Mouse (Mus musculus) spleen, postnatal 14 days (tissue): ENCODE data around the gene Mmel1.

Experiments used
- DNase-seq, 2 experiments: peaks; one replicate each; pipeline ENCODE4 v3.0.0; 2021 to 2022; ENCODE audit warnings: low spot score in 2 of 2

Gene Mmel1

GRCm38 (mm10) chr4:154904185-154905071 is 35.0 kb downstream of the Mmel1 start:
- DNase-seq: peak; percentile 74 to 75

DNA sequence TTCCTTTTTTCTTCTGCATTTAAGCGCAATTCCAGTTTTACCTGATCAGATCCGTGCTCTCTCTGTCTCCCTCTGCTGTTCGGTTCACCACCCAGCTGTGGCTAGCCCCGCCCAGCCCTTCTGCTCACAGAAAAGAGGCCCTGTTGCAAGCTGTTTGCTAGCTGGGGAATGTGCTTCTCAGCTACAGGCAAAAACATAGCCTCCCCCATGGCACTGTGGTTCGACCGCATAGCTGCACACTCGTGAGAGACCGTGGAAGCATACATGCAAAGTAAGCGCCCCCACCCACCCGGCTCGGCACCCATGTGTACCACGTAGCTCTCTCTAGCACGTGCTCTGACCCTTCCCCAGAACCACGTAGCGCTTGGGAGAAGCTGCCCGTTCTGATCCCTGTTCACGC is 38.4 kb downstream of the Mmel1 start:
- peak; percentile 64 to 74 for DNase-seq

DNA sequence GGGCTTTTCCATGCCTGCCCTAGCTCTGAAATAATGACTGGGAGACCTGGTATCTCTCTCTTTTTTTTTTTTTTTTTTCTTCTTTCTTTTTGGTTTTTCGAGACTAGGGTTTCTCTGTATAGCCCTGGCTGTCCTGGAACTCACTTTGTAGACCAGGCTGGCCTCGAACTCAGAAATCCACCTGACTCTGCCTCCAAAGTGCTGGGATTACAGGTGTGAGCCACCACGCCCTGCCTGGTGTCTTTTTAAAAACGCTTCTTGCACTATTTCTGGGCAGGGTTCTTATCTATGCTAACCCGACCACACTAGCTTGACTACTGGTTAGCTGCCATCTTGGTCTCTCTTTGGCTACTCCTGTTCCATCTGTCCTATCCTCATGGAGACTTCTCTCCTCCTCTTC is 39.1 kb downstream of the Mmel1 start:
- DNase-seq: no peak

- DNase-seq: no peak
These were observed 41.5 kb downstream of the Mmel1 start for GRCm38 (mm10) chr4:154910606-154911522.

- DNase-seq: peak in 1 of 2 experiments; percentile 31
These were observed 42.3 kb downstream of the Mmel1 start for GRCm38 (mm10) chr4:154911644-154912043.

DNA sequence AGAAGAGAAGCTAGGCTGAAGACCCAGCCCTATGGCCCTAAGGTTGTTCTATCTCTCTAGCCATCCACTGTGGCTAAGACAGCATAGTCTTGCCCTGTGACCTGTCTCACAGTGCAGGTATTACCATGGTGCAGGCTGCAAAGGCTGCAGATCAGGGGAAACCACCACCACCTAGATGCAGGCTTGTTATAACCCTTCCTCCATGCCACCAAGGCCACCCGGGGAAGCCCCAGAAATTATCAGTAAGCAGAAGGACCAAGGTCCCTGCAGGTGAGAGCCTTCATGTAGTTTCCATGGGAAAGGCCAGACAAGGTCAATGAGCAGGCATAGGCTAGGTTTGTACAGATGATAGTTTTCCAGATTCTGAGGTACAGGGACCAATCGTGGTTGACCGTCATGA is 44.5 kb downstream of the Mmel1 start:
- no peak for DNase-seq

DNA sequence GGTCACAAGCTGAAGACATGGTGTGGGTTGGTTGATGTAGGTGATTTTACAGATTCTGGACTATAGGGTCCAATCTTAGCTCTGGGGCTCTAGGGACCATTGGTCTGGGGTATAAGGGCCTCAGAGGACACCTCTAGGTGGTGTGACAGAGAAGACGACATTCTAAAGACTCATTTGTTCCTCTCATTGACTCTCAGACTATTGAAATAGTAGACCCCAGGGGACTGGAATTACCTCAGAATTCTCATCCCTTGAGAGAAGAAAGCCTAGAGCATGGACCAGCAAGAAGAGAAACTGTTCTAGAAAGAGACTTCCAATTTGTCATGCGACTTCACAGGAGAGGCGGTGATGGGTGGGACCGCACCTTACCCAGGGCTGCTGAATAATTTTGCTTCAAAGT is 44.9 kb downstream of the Mmel1 start:
- no peak for DNase-seq

- no peak for DNase-seq
These were observed 45.3 kb downstream of the Mmel1 start for GRCm38 (mm10) chr4:154914707-154915106.

- no peak for DNase-seq
These were observed 45.9 kb downstream of the Mmel1 start for GRCm38 (mm10) chr4:154915286-154915685.

GRCm38 (mm10) chr4:154916662-154917061 is 47.3 kb downstream of the Mmel1 start:
- DNase-seq: no peak

GRCm38 (mm10) chr4:154922291-154922690 is 52.9 kb downstream of the Mmel1 start:
- DNase-seq: no peak

DNA sequence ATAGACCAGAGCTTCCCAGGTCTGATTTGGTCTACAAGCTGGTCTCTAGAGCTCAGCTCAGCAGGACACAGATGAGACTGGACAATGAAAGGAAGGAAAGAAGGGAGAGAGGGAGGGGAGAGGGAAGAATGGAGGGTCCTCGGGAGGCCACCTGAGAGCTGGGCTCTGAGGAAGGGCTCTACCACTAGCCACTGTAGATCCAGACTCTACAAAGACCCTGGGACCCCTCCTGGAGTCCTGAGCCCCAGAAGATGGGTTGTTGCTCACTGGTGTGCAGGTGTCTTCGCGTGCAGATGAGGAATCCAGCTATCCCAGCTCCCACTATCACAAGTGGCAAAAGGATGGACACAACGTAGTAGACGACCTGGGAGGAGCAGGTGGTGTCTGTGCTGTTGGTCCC is 53.5 kb downstream of the Mmel1 start:
- no peak for DNase-seq

GRCm38 (mm10) chr4:154925413-154925812 is 56.0 kb downstream of the Mmel1 start:
- DNase-seq: peak in 1 of 2 experiments; percentile 73

DNA sequence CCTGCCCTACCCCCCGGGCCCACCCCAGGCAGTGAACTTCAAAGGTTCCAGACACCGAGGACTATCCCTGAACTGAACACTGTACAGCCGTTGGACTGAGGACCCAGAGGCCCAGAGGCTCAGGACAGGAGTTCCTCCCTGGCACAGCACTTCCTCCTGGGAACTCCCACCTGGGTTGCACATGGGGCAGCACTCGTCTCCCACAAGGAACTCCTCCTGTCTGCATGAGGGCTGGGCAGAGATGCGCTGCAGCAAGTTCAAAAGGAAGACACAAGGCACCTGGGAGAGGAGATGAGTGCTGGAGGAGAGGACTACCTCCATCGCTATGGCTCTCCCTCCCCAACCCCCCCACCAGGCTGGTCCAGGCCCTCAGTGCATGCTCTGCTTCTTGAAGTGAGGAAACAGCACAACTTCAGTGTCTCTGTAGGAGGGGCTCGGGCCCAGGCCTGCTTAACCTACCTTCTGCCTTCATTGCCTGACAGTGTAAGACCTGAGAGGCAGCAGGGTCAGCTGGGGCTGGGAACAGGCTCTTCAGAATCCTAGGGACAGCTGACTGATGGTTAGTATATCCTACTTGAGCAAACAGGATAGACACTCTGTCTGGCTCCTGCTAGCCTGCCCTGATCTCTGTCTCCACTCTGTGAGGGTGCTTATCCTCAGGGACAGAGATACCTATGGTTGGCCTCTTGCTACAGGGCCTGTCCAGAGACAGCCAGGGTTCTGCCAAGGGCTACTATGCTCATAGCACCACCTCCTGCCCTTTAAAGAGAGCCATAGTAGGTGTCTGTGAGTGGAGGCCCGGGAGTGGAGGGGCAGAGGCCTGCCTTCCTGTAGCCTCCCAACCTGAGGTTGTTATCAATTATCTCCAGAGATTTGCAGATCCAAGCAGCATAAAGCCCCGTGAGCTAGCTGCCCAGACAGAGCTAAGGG is 57.8 kb downstream of the Mmel1 start:
- DNase-seq: no peak

DNA sequence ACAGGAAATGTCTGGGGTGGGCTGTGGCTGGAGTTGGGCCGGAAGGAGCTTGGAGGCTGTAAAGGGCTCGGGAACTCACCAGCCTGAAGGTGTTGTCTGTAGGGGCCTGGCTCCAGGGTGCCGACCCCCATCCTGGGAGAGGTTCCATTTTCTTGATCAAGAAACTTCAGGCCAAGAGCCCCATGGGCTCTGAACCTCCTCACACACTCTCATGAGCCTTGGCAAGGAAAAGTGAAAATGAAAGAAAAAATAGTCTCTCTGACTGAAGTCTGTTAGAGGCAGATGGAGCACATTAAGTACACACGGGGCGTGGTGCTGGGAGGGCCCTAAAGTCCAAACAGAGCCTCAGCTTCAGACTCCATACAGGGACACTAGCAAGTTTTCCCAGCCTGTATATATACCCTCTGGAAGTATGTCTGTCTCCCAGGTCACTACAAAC is 58.5 kb downstream of the Mmel1 start:
- no peak for DNase-seq

DNA sequence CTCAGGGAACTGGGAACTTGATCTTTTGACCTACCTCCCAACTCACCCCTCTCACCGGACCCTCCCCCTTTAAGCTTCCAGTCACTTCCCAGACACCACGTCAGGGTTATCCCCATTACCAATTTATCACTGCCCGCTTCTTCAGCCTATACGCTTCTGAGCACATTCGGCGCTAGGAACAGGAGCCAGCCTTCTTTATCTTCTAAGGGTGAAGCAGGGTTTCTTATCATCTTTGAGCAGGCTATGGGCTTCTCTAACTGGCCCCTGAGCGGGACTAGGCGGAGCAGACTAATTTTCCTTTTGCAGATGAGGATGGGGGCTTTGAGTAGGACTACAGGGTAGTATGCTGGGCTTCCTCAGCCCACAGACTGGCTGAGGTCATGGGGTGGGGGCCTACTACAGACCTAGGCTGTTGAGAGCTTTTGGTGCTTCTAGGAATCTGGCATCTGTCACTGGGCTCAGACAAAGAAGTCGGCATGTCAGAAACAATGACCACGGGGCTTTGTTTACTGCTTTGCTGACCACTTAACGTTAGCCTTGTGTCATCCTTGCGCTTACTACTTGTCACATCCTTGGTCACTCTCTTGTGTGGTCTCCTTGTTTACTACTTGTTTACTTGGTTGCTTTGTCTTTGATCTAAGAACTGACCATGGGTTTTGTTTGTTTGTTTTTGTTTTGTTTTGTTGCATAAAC is 59.2 kb downstream of the Mmel1 start, which contains the start of gene Tnfrsf14:
Gene Tnfrsf14 (minus strand): TSS at position 169 of the 693 bp plus-strand sequence.
- DNase-seq: no peak

GRCm38 (mm10) chr4:154929088-154929660 is 59.8 kb downstream of the Mmel1 start:
- DNase-seq: peak; percentile 49 to 51

DNA sequence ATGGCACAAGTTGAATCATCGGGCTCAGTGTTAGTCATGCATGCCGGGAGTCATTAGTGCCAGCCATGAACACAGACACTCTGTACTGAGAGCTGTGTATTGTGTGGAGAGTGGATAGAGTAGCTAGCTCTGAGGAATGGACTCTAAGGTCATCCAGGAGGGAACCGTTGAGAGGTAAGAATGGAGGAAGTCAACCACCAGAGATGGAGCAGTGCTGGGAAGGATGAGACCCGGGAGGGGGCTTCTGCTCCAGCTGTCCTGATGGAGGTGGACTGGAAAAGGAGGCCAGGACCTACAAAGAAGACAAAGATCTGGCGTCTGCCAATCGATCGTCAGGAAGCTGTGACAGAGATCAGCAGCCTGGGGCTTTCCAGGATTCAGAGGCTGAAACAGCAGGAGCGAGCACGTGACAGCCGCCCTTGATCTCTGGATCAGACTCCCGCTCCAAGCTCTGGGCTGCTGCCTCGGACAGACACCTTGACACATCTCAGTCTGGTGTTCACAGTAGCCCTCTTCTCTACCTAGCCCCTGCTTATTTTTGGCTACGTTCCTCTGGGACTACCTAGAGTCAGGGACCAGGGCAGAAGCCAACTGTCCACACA is 64.0 kb downstream of the Mmel1 start:
- no peak for DNase-seq

GRCm38 (mm10) chr4:154934800-154935199 is 65.4 kb downstream of the Mmel1 start:
- DNase-seq: no peak

DNA sequence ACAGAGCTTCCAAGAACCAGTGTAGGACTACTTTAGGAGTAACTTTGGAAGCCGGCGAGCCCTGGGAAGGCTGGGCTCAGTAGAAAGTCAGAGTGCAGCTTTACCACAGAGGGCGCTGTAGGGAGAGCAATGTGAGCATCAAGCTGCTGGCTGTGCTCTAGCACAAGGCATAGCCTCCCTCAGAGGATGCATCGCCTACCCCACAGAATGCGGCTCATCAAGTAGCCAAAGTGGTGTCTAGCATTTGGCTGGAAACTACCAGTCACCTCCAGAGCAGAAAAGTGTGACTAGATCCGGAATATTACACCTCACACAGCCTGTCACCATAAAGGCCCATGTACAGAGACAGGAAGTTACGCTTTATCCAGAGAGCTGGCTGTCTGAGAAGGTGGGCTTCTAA is 66.4 kb downstream of the Mmel1 start:
- no peak for DNase-seq
